Comparison of ENCODE assay signal across 9 mouse cellular contexts in the genomic region with DNA sequence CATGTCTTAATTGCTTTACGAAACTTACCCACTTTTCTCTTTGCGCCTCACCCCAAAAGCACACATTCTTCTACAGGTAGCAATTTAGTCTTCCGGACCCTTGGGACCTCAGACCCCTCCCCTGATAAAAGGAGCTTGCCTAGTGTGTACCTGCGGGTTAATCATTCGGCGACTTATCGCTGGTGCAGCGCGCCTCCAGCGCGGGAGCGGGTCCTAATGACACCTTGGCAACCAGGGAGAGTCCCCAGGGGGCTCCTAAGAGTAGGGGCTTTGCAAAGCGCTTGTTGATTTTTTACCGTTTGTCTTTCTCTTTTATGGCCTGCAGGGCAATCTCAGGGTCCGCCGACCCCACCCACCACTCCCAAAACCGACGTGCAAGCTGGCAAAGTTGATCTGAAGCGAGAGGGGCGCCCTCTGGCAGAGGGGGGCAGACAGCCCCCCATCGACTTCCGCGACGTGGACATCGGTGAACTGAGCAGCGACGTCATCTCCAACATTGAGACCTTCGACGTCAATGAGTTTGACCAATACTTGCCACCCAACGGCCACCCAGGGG. TPM values are rescaled to one million over a fixed set of nuclear protein-coding genes. Genes with fewer than 3 reads are reported as not detected.
DNase-seq lines count a peak whose midpoint lies in the region; ATAC-seq and TF ChIP-seq lines count a peak whose summit lies in the region.
"Had no signal": no experiment of that assay in that cellular context is flagged by ENCODE, and none has a peak within 500 bp of the region (broad histone marks: within the 10 kb centered on the region; RNA-seq: fewer than 3 reads in every experiment).

No protein-coding gene starts in this region.

- peak overlapping the region; percentile 94 for H3K4me2 ChIP-seq in hindbrain, postnatal 0 days (ENCODE audit: low read depth, low read length)
- peak overlapping the region; percentile 96 for H3K4me2 ChIP-seq in neural tube, embryonic 12.5 days (replicated peaks)

- WGBS in embryonic facial prominence, embryonic 10.5 days: 4% methylated on average over 30 of the region's 30 CpGs
- WGBS in hindbrain, postnatal 0 days: 2% methylated on average over 29 of the region's 30 CpGs
- 2% methylated on average over 30 of the region's 30 CpGs for WGBS in neural tube, embryonic 12.5 days

- DNase-seq in kidney, postnatal 4 days: peak; percentile 14 to 28
- DNase-seq in kidney, adult 9 months: no peak
- peak; percentile 56 for DNase-seq in embryonic facial prominence, embryonic 10.5 days (ENCODE audit: low spot score)
- peak; percentile 45 for DNase-seq in hindbrain, postnatal 0 days (ENCODE audit: low spot score)
- no peak for DNase-seq in gastrocnemius, postnatal 10 days
- no peak for DNase-seq in B cell, adult 2 months
- no peak for DNase-seq in layer of hippocampus, adult 11-12 months (ENCODE audit: low spot score)
- DNase-seq: gastrocnemius, postnatal 36 days had no signal

- no peaks in the 10 kb centered on the region for H3K9me3 ChIP-seq in embryonic facial prominence, embryonic 10.5 days
- no peaks in the 10 kb centered on the region for H3K9me3 ChIP-seq in hindbrain, postnatal 0 days (ENCODE audit: low read length)
- H3K9me3 ChIP-seq in neural tube, embryonic 12.5 days: no peaks in the 10 kb centered on the region

- peak overlapping the region; percentile 72 for H3K9ac ChIP-seq in hindbrain, postnatal 0 days (replicated peaks; ENCODE audit: low read length)
- H3K9ac ChIP-seq in neural tube, embryonic 12.5 days: peak overlapping the region; percentile 86

- no peak for ATAC-seq in hindbrain, postnatal 0 days
- ATAC-seq in neural tube, embryonic 12.5 days (ENCODE audit: low FRiP score, low read depth): no peak

- peak overlapping the region; percentile 93 for H3K4me3 ChIP-seq in embryonic facial prominence, embryonic 10.5 days
- peak overlapping the region; percentile 70 for H3K4me3 ChIP-seq in hindbrain, postnatal 0 days (ENCODE audit: low read length)
- H3K4me3 ChIP-seq in neural tube, embryonic 12.5 days: peak overlapping the region; percentile 81

- H3K27ac ChIP-seq in embryonic facial prominence, embryonic 10.5 days (replicated peaks): peak overlapping the region; percentile 94
- H3K27ac ChIP-seq in hindbrain, postnatal 0 days: peak overlapping the region; percentile 83
- no peak overlapping the region for H3K27ac ChIP-seq in neural tube, embryonic 12.5 days

- H3K36me3 ChIP-seq in embryonic facial prominence, embryonic 10.5 days (replicated peaks): peaks cover 21% of the 10 kb centered on the region
- no peaks in the 10 kb centered on the region for H3K36me3 ChIP-seq in hindbrain, postnatal 0 days (ENCODE audit: insufficient read depth, low read length)
- peaks cover 9% of the 10 kb centered on the region for H3K36me3 ChIP-seq in neural tube, embryonic 12.5 days

- peaks cover 82% of the 10 kb centered on the region for H3K4me1 ChIP-seq in embryonic facial prominence, embryonic 10.5 days
- 0 out of 2 replicates have a peak, but pooled peaks cover 6% of the 10 kb centered on the region for H3K4me1 ChIP-seq in hindbrain, postnatal 0 days (ENCODE audit: insufficient read depth, low read length)
- H3K4me1 ChIP-seq in neural tube, embryonic 12.5 days: peaks cover 38% of the 10 kb centered on the region

- H3K27me3 ChIP-seq in embryonic facial prominence, embryonic 10.5 days (replicated peaks; ENCODE audit: low read depth, poor library complexity, severe bottlenecking): peaks cover 10% of the 10 kb centered on the region
- H3K27me3 ChIP-seq in hindbrain, postnatal 0 days (ENCODE audit: insufficient read depth, low read length): no peaks in the 10 kb centered on the region
- no peaks in the 10 kb centered on the region for H3K27me3 ChIP-seq in neural tube, embryonic 12.5 days (replicated peaks)

- no peak for TF ChIP-seq CTCF in hindbrain, postnatal 0 days (IDR thresholded peaks at IDR 0.05; ENCODE audit: low read depth)

RNA-seq across cellular contexts. Expression of a gene that starts 2.4 kb away (rescaled TPM):
- polyA plus RNA-seq in embryonic facial prominence, embryonic 10.5 days (2016; fragmentation: Nextera tagmentation; extraction: Ambion mirVana): 108 and 112 TPM in 2 replicates
- total RNA-seq in hindbrain, postnatal 0 days (2014; rRNA removed): 11.7 and 16.7 TPM in 2 replicates
- 45.5 and 47.9 TPM in 2 replicates for polyA plus RNA-seq in hindbrain, postnatal 0 days (2015; fragmentation: Nextera tagmentation; extraction: Ambion mirVana)
- 121 and 124 TPM in 2 replicates for polyA plus RNA-seq in neural tube, embryonic 12.5 days (2016; fragmentation: Nextera tagmentation; extraction: Ambion mirVana)
- total RNA-seq in gastrocnemius, postnatal 10 days (2021): 1 to 10 TPM; 2.1 to 2.7 TPM

Comparison
In these comparisons a context has a peak if more than half of its experiments do, and no peak if none do; other contexts are left out.
1. DNase-seq: peak in kidney, postnatal 4 days (2 of 2), embryonic facial prominence, embryonic 10.5 days (single experiment) and hindbrain, postnatal 0 days (single experiment); none in kidney, adult 9 months (single experiment), gastrocnemius, postnatal 10 days (single experiment), B cell, adult 2 months (0 of 2) and layer of hippocampus, adult 11-12 months (single experiment).
2. Peak in every context shown above with its lines, with median percentiles within 50 percentile points of each other: H3K4me3 ChIP-seq.